8 mouse cellular contexts compared by ENCODE assay signal in genomic region chr7:35214442-35215222, GRCm38 (mm10). TPM values are rescaled to one million over a fixed set of nuclear protein-coding genes. Genes with fewer than 3 reads are reported as not detected.
DNase-seq lines count a peak whose midpoint lies in the region; ATAC-seq and TF ChIP-seq lines count a peak whose summit lies in the region.

No protein-coding gene starts in this region.

- H3K27me3 ChIP-seq in kidney, postnatal 0 days (ENCODE audit: insufficient read depth, low read length): no peaks in the 10 kb centered on the region
- no peaks in the 10 kb centered on the region for H3K27me3 ChIP-seq in forebrain, embryonic 13.5 days
- no peaks in the 10 kb centered on the region for H3K27me3 ChIP-seq in limb, embryonic 11.5 days (ENCODE audit: control insufficient read depth, insufficient read depth, low read length)

- no peak for TF ChIP-seq CTCF in kidney, postnatal 0 days (IDR thresholded peaks at IDR 0.05; ENCODE audit: low read depth)
- no peak for TF ChIP-seq CTCF in brain, embryonic 14.5 days (IDR thresholded peaks at IDR 0.05; ENCODE audit: borderline replicate concordance, extremely low read depth, insufficient read depth, insufficient read length)

- TF ChIP-seq POLR2A in brain, embryonic 14.5 days (IDR thresholded peaks at IDR 0.05; ENCODE audit: borderline replicate concordance, extremely low read depth, insufficient read depth, insufficient read length, poor library complexity, severe bottlenecking): no peak

- no peaks in the 10 kb centered on the region for H3K9me3 ChIP-seq in kidney, postnatal 0 days (replicated peaks; ENCODE audit: low read length)
- H3K9me3 ChIP-seq in forebrain, embryonic 13.5 days (replicated peaks): no peaks in the 10 kb centered on the region
- no peaks in the 10 kb centered on the region for H3K9me3 ChIP-seq in limb, embryonic 11.5 days (ENCODE audit: control insufficient read depth, low read length)

- no peaks in the 10 kb centered on the region for H3K36me3 ChIP-seq in kidney, postnatal 0 days (ENCODE audit: insufficient read depth, low read length)
- H3K36me3 ChIP-seq in forebrain, embryonic 13.5 days (ENCODE audit: poor library complexity, severe bottlenecking): peaks cover 33% of the 10 kb centered on the region
- H3K36me3 ChIP-seq in limb, embryonic 11.5 days (ENCODE audit: control insufficient read depth, insufficient read depth, low read length): peaks cover 5% of the 10 kb centered on the region; the same call in 1 of the 2 replicates

- peak overlapping the region; percentile 69 for H3K9ac ChIP-seq in kidney, postnatal 0 days (ENCODE audit: low read depth, low read length)
- H3K9ac ChIP-seq in forebrain, embryonic 13.5 days: peak overlapping the region; percentile 92
- H3K9ac ChIP-seq in limb, embryonic 11.5 days (ENCODE audit: low read length): peak overlapping the region; percentile 86

- 0 out of 2 replicates have a peak, but pooled peaks cover 6% of the 10 kb centered on the region for H3K4me1 ChIP-seq in kidney, postnatal 0 days (replicated peaks; ENCODE audit: insufficient read depth, low read length)
- peaks cover 27% of the 10 kb centered on the region for H3K4me1 ChIP-seq in forebrain, embryonic 13.5 days
- H3K4me1 ChIP-seq in limb, embryonic 11.5 days (ENCODE audit: control insufficient read depth, insufficient read depth, low read length): peaks cover 6% of the 10 kb centered on the region; the same call in 1 of the 2 replicates

- WGBS in kidney, postnatal 0 days: under 1% methylated on average over 61 of the region's 79 CpGs
- WGBS in forebrain, embryonic 13.5 days: under 1% methylated on average over 35 of the region's 79 CpGs
- under 1% methylated on average over 48 of the region's 79 CpGs for WGBS in limb, embryonic 11.5 days

- peak; percentile 44 for DNase-seq in kidney, postnatal 0 days (ENCODE audit: low spot score)
- no peak for DNase-seq in kidney, adult 11 months
- DNase-seq in brain, embryonic 14.5 days (ENCODE audit: low read depth): peak; percentile 58
- peak; percentile 59 for DNase-seq in limb, embryonic 11.5 days (ENCODE audit: low spot score)
- DNase-seq in retina, postnatal 1 day: peak; percentile 59
- no peak for DNase-seq in thymus, adult 18-20 months
- DNase-seq in left cerebral cortex, adult 18-20 months (ENCODE audit: low spot score in 2 of 2): no peak

- peak overlapping the region; percentile 94 for H3K4me2 ChIP-seq in kidney, postnatal 0 days (ENCODE audit: low read length)
- H3K4me2 ChIP-seq in forebrain, embryonic 13.5 days: peak overlapping the region; percentile 77
- H3K4me2 ChIP-seq in limb, embryonic 11.5 days (ENCODE audit: low read depth, severe bottlenecking): peak overlapping the region; percentile 83

- no peak overlapping the region; the same call in 1 of the 2 replicates for H3K27ac ChIP-seq in kidney, postnatal 0 days
- peak overlapping the region; percentile 87 for H3K27ac ChIP-seq in forebrain, embryonic 13.5 days
- H3K27ac ChIP-seq in limb, embryonic 11.5 days (replicated peaks; ENCODE audit: low read depth, low read length): peak overlapping the region; percentile 42; the same call in 1 of the 2 replicates

- ATAC-seq in kidney, postnatal 0 days (replicated peaks; ENCODE audit: low FRiP score, low read depth): peak; percentile 56
- peak; percentile 56 for ATAC-seq in forebrain, embryonic 13.5 days
- ATAC-seq in limb, embryonic 11.5 days (ENCODE audit: insufficient number of reproducible peaks, low FRiP score, low TSS enrichment, low read depth): peak; percentile 24; the same call in 1 of the 2 replicates

- peak overlapping the region; percentile 60 for H3K4me3 ChIP-seq in kidney, postnatal 0 days (replicated peaks; ENCODE audit: low read depth, low read length)
- H3K4me3 ChIP-seq in forebrain, embryonic 13.5 days: peak overlapping the region; percentile 88
- H3K4me3 ChIP-seq in limb, embryonic 11.5 days (ENCODE audit: low read depth, low read length): peak overlapping the region; percentile 64

RNA-seq across cellular contexts. Expression of gene Lrp3, which starts 0.7 kb away (rescaled TPM):
- polyA plus RNA-seq in kidney, postnatal 0 days (2015; fragmentation: Nextera tagmentation; extraction: Ambion mirVana): 3.7 and 4.1 TPM in 2 replicates
- polyA plus RNA-seq in brain, embryonic 14.5 days (2012; rRNA removed): 94.2 and 106 TPM in 2 replicates
- polyA plus RNA-seq in forebrain, embryonic 13.5 days (2015; fragmentation: Nextera tagmentation; extraction: Ambion mirVana): 23.7 and 24.1 TPM in 2 replicates
- 8.2 and 9.8 TPM in 2 replicates for polyA plus RNA-seq in limb, embryonic 11.5 days (2014; fragmentation: Nextera tagmentation; extraction: Ambion mirVana)
- total RNA-seq in left cerebral cortex, adult 18-20 months (2021): 10 to 100 TPM; 79.8 to 83.6 TPM

RNA-seq across cellular contexts. Expression of gene Slc7a10, which starts 28.4 kb away (rescaled TPM):
- polyA plus RNA-seq in kidney, postnatal 0 days (2015; fragmentation: Nextera tagmentation; extraction: Ambion mirVana): 0.26 and 0.28 TPM in 2 replicates
- polyA plus RNA-seq in brain, embryonic 14.5 days (2012; rRNA removed): 8.5 and 10.1 TPM in 2 replicates
- polyA plus RNA-seq in forebrain, embryonic 13.5 days (2015; fragmentation: Nextera tagmentation; extraction: Ambion mirVana): 2.5 and 2.6 TPM in 2 replicates
- polyA plus RNA-seq in limb, embryonic 11.5 days (2014; fragmentation: Nextera tagmentation; extraction: Ambion mirVana): 0.16 TPM in 1 of 2 replicates, not detected in the other
- 10 to 100 TPM; 31.0 to 37.1 TPM for total RNA-seq in left cerebral cortex, adult 18-20 months (2021)

Comparison
In these comparisons a context has a peak if more than half of its experiments do, and no peak if none do; other contexts are left out.
1. DNase-seq: peak in kidney, postnatal 0 days (single experiment), brain, embryonic 14.5 days (single experiment), limb, embryonic 11.5 days (single experiment) and retina, postnatal 1 day (single experiment); none in kidney, adult 11 months (single experiment), thymus, adult 18-20 months (0 of 2) and left cerebral cortex, adult 18-20 months (0 of 2).
2. Peak in every context shown above with its lines, with median percentiles within 50 percentile points of each other: ATAC-seq, H3K4me2 ChIP-seq, H3K4me3 ChIP-seq and H3K9ac ChIP-seq.